ENCODE assay signal across 20 mouse cellular contexts in genomic region chr4:142130162-142130561, GRCm38 (mm10). TPM values are rescaled to one million over a fixed set of nuclear protein-coding genes. Genes with fewer than 3 reads are reported as not detected.
A peak's percentile ranks its signal among the peaks of the same experiment; 100 is the strongest.
DNase-seq lines count a peak whose midpoint lies in the region; ATAC-seq and TF ChIP-seq lines count a peak whose summit lies in the region.
"Had no signal": no experiment of that assay in that cellular context is flagged by ENCODE, and none has a peak within 500 bp of the region (broad histone marks: within the 10 kb centered on the region; RNA-seq: fewer than 3 reads in every experiment).

No protein-coding gene starts in this region.

- H3K27ac ChIP-seq in forebrain, postnatal 0 days (ENCODE audit: low read depth, low read length): no peak overlapping the region
- H3K27ac ChIP-seq in forebrain, embryonic 16.5 days (ENCODE audit: low read length): no peak overlapping the region
- peak overlapping the region; percentile 42 for H3K27ac ChIP-seq in hindbrain, embryonic 13.5 days
- no peak overlapping the region for H3K27ac ChIP-seq in hindbrain, embryonic 11.5 days (ENCODE audit: low read depth, low read length)
- peak overlapping the region; percentile 80 for H3K27ac ChIP-seq in embryonic facial prominence, embryonic 10.5 days (replicated peaks)
- H3K27ac ChIP-seq in limb, embryonic 12.5 days: peak overlapping the region; percentile 78
- H3K27ac ChIP-seq: intestine, embryonic 15.5 days; left cerebral cortex, adult 2 months; neural tube, embryonic 12.5 days had no signal

- H3K4me2 ChIP-seq in forebrain, postnatal 0 days (ENCODE audit: low read depth): no peak overlapping the region
- no peak overlapping the region for H3K4me2 ChIP-seq in forebrain, embryonic 16.5 days (ENCODE audit: low read length)
- H3K4me2 ChIP-seq in hindbrain, embryonic 13.5 days: no peak overlapping the region
- H3K4me2 ChIP-seq in hindbrain, embryonic 11.5 days (replicated peaks; ENCODE audit: low read depth, low read length): no peak overlapping the region
- H3K4me2 ChIP-seq in limb, embryonic 12.5 days: no peak overlapping the region
- H3K4me2 ChIP-seq: intestine, embryonic 15.5 days; neural tube, embryonic 12.5 days had no signal

- DNase-seq in forebrain, postnatal 0 days: no peak
- DNase-seq in hindbrain, embryonic 11.5 days (ENCODE audit: low spot score): no peak
- DNase-seq in embryonic facial prominence, embryonic 10.5 days (ENCODE audit: low spot score): peak; percentile 71
- DNase-seq in adrenal gland, adult 18-20 months (ENCODE audit: low spot score in 2 of 2): no peak
- no peak for DNase-seq in right cerebral cortex, postnatal 10 days (ENCODE audit: low spot score in 2 of 2)
- DNase-seq: adrenal gland, postnatal 36 days; cerebellum, adult 9-10 months; heart, postnatal 36 days; liver; liver, postnatal 0 days; lung, postnatal 14 days; thymus, postnatal 25 days had no signal

- H3K4me1 ChIP-seq in forebrain, postnatal 0 days (ENCODE audit: insufficient read depth): no peaks in the 10 kb centered on the region
- H3K4me1 ChIP-seq in forebrain, embryonic 16.5 days (replicated peaks; ENCODE audit: control insufficient read depth, insufficient read depth, low read length): peaks cover 4% of the 10 kb centered on the region; the same call in 1 of the 2 replicates
- peaks cover 10% of the 10 kb centered on the region for H3K4me1 ChIP-seq in hindbrain, embryonic 13.5 days (replicated peaks)
- H3K4me1 ChIP-seq in hindbrain, embryonic 11.5 days (replicated peaks; ENCODE audit: control insufficient read depth, insufficient read depth, low read length): no peaks in the 10 kb centered on the region
- H3K4me1 ChIP-seq in embryonic facial prominence, embryonic 10.5 days: peaks cover 36% of the 10 kb centered on the region
- H3K4me1 ChIP-seq in limb, embryonic 12.5 days (replicated peaks): peaks cover 22% of the 10 kb centered on the region
- H3K4me1 ChIP-seq: intestine, embryonic 15.5 days had no signal

- H3K9ac ChIP-seq in forebrain, postnatal 0 days: no peak overlapping the region
- H3K9ac ChIP-seq in forebrain, embryonic 16.5 days (replicated peaks; ENCODE audit: low read depth, low read length): no peak overlapping the region
- no peak overlapping the region for H3K9ac ChIP-seq in hindbrain, embryonic 13.5 days
- H3K9ac ChIP-seq in hindbrain, embryonic 11.5 days (ENCODE audit: low read depth, low read length): no peak overlapping the region
- no peak overlapping the region for H3K9ac ChIP-seq in limb, embryonic 12.5 days (replicated peaks)
- H3K9ac ChIP-seq: intestine, embryonic 15.5 days; liver, postnatal 0 days; neural tube, embryonic 12.5 days had no signal

- no peak for TF ChIP-seq CTCF in forebrain, postnatal 0 days (IDR thresholded peaks at IDR 0.05; ENCODE audit: low read depth)

- H3K27me3 ChIP-seq in forebrain, postnatal 0 days (ENCODE audit: insufficient read depth, low read length): no peaks in the 10 kb centered on the region
- H3K27me3 ChIP-seq in forebrain, embryonic 16.5 days (replicated peaks; ENCODE audit: control insufficient read depth, insufficient read depth, low read length): no peaks in the 10 kb centered on the region
- H3K27me3 ChIP-seq in hindbrain, embryonic 13.5 days: no peaks in the 10 kb centered on the region
- H3K27me3 ChIP-seq in hindbrain, embryonic 11.5 days (ENCODE audit: control insufficient read depth, insufficient read depth, low read length): no peaks in the 10 kb centered on the region
- no peaks in the 10 kb centered on the region; the same call in 1 of the 2 replicates for H3K27me3 ChIP-seq in embryonic facial prominence, embryonic 10.5 days (replicated peaks; ENCODE audit: low read depth, poor library complexity, severe bottlenecking)
- H3K27me3 ChIP-seq in limb, embryonic 12.5 days: no peaks in the 10 kb centered on the region
- H3K27me3 ChIP-seq: intestine, embryonic 15.5 days; neural tube, embryonic 12.5 days had no signal

- H3K36me3 ChIP-seq in forebrain, postnatal 0 days (ENCODE audit: insufficient read depth): no peaks in the 10 kb centered on the region
- no peaks in the 10 kb centered on the region for H3K36me3 ChIP-seq in forebrain, embryonic 16.5 days (ENCODE audit: control insufficient read depth, insufficient read depth)
- H3K36me3 ChIP-seq in hindbrain, embryonic 13.5 days: no peaks in the 10 kb centered on the region
- no peaks in the 10 kb centered on the region for H3K36me3 ChIP-seq in hindbrain, embryonic 11.5 days (ENCODE audit: control insufficient read depth, insufficient read depth, low read length)
- no peaks in the 10 kb centered on the region; the same call in 1 of the 2 replicates for H3K36me3 ChIP-seq in embryonic facial prominence, embryonic 10.5 days (replicated peaks)
- H3K36me3 ChIP-seq in limb, embryonic 12.5 days: no peaks in the 10 kb centered on the region
- H3K36me3 ChIP-seq: intestine, embryonic 15.5 days; neural tube, embryonic 12.5 days had no signal

- no peaks in the 10 kb centered on the region for H3K9me3 ChIP-seq in forebrain, postnatal 0 days (ENCODE audit: low read length)
- no peaks in the 10 kb centered on the region for H3K9me3 ChIP-seq in forebrain, embryonic 16.5 days (ENCODE audit: control insufficient read depth, low read length)
- H3K9me3 ChIP-seq in hindbrain, embryonic 13.5 days: no peaks in the 10 kb centered on the region
- H3K9me3 ChIP-seq in hindbrain, embryonic 11.5 days (ENCODE audit: control insufficient read depth, low read length): no peaks in the 10 kb centered on the region
- H3K9me3 ChIP-seq in embryonic facial prominence, embryonic 10.5 days: no peaks in the 10 kb centered on the region
- no peaks in the 10 kb centered on the region for H3K9me3 ChIP-seq in limb, embryonic 12.5 days
- H3K9me3 ChIP-seq: intestine, embryonic 15.5 days; neural tube, embryonic 12.5 days had no signal

- WGBS in forebrain, postnatal 0 days: 47% methylated on average over 5 of the region's 5 CpGs
- WGBS in forebrain, embryonic 16.5 days: 47% methylated on average over 5 of the region's 5 CpGs
- WGBS in hindbrain, embryonic 13.5 days: 55% methylated on average over 5 of the region's 5 CpGs
- WGBS in hindbrain, embryonic 11.5 days: 61% methylated on average over 5 of the region's 5 CpGs
- WGBS in embryonic facial prominence, embryonic 10.5 days: 48% methylated on average over 5 of the region's 5 CpGs
- WGBS in limb, embryonic 12.5 days: 19% methylated on average over 5 of the region's 5 CpGs

- peak; percentile 36; the same call in 1 of the 2 replicates for ATAC-seq in forebrain, postnatal 0 days
- ATAC-seq in forebrain, embryonic 16.5 days: no peak; the same call in 1 of the 2 replicates
- ATAC-seq in hindbrain, embryonic 13.5 days (ENCODE audit: low FRiP score): no peak
- ATAC-seq in hindbrain, embryonic 11.5 days (ENCODE audit: low FRiP score): no peak
- peak; percentile 60 for ATAC-seq in limb, embryonic 12.5 days (ENCODE audit: insufficient number of reproducible peaks, insufficient read depth, low FRiP score, low TSS enrichment, low read depth)
- ATAC-seq: intestine, embryonic 15.5 days; liver, postnatal 0 days had no signal

- H3K4me3 ChIP-seq in forebrain, postnatal 0 days (ENCODE audit: low read depth, low read length): no peak overlapping the region
- H3K4me3 ChIP-seq in forebrain, embryonic 16.5 days (replicated peaks; ENCODE audit: low read length): no peak overlapping the region
- H3K4me3 ChIP-seq in hindbrain, embryonic 13.5 days: no peak overlapping the region
- H3K4me3 ChIP-seq in hindbrain, embryonic 11.5 days (ENCODE audit: low read depth, low read length): no peak overlapping the region
- H3K4me3 ChIP-seq in embryonic facial prominence, embryonic 10.5 days: no peak overlapping the region
- H3K4me3 ChIP-seq in limb, embryonic 12.5 days (replicated peaks): no peak overlapping the region
- H3K4me3 ChIP-seq: intestine, embryonic 15.5 days; left cerebral cortex, adult 2 months; megakaryocyte, embryonic 14.5 days; neural tube, embryonic 12.5 days had no signal

RNA-seq across cellular contexts. Expression of gene Tmem51, which starts 46.1 kb away (rescaled TPM):
- 3.5 and 5.7 TPM in 2 replicates for total RNA-seq in forebrain, postnatal 0 days (2014; rRNA removed)
- polyA plus RNA-seq in forebrain, postnatal 0 days (2015; fragmentation: Nextera tagmentation; extraction: Ambion mirVana): 6.1 and 7.4 TPM in 2 replicates
- 6.5 and 8.6 TPM in 2 replicates for polyA plus RNA-seq in forebrain, embryonic 16.5 days (2015; fragmentation: Nextera tagmentation; extraction: Ambion mirVana)
- polyA plus RNA-seq in hindbrain, embryonic 13.5 days (2015; fragmentation: Nextera tagmentation; extraction: Ambion mirVana): 5.6 and 6.4 TPM in 2 replicates
- 7.3 and 8.1 TPM in 2 replicates for polyA plus RNA-seq in hindbrain, embryonic 11.5 days (2014; fragmentation: Nextera tagmentation; extraction: Ambion mirVana)
- polyA plus RNA-seq in embryonic facial prominence, embryonic 10.5 days (2016; fragmentation: Nextera tagmentation; extraction: Ambion mirVana): 9.5 and 9.7 TPM in 2 replicates
- polyA plus RNA-seq in limb, embryonic 12.5 days (2016; fragmentation: Nextera tagmentation; extraction: Ambion mirVana): 16.9 and 17.1 TPM in 2 replicates
- 1 to 10 TPM; 3.5 to 4.4 TPM for total RNA-seq in adrenal gland, adult 18-20 months (2021)
- polyA plus RNA-seq: C2C12 had no signal

Comparison
In these comparisons a context has a peak if more than half of its experiments do, and no peak if none do; other contexts are left out.
1. ATAC-seq: peak in forebrain, postnatal 0 days (single experiment) and limb, embryonic 12.5 days (single experiment); none in forebrain, embryonic 16.5 days (single experiment), hindbrain, embryonic 13.5 days (single experiment) and hindbrain, embryonic 11.5 days (single experiment).
2. H3K27ac ChIP-seq: peak in hindbrain, embryonic 13.5 days (single experiment), embryonic facial prominence, embryonic 10.5 days (single experiment) and limb, embryonic 12.5 days (single experiment); none in forebrain, postnatal 0 days (single experiment), forebrain, embryonic 16.5 days (single experiment) and hindbrain, embryonic 11.5 days (single experiment).